Mouse (Mus musculus) thymus, adult 2 months (tissue): Measurements from ENCODE around the gene Dnah17.

Experiments
- CTCF ChIP-seq: fragments of 200-500 bp; IDR thresholded peaks from 2 replicates; pipeline ENCODE4 v1.5.1; 2012; ENCODE audit warnings: mild to moderate bottlenecking, control low read depth, low read length, moderate library complexity, borderline replicate concordance; ENCODE audit not compliant: control insufficient read depth, poor library complexity, insufficient read depth; ENCODE audit errors: extremely low read depth
- POLR2A ChIP-seq: fragments of 200-500 bp; IDR thresholded peaks from 2 replicates; pipeline ENCODE4 v1.6.1; 2012; ENCODE audit warnings: mild to moderate bottlenecking, low read length, control low read depth, moderate library complexity; ENCODE audit not compliant: control insufficient read depth, poor library complexity, insufficient read depth; ENCODE audit errors: extremely low read depth

GRCm38 (mm10) chr11:118174752-118175151, 44.3 kb upstream of the Dnah17 start:
- TF ChIP-seq POLR2A: no peak
- TF ChIP-seq CTCF: no peak
